Mouse (Mus musculus) liver, embryonic 12.5 days (tissue): ENCODE results near the gene Olfr576. TPM values are rescaled to one million over a fixed set of nuclear protein-coding genes. Genes with fewer than 3 reads are reported as not detected.

Experiments used
- ATAC-seq: fragments of 200-750 bp; cut with Nextera tagmentation; 2 replicates; pipeline ENCODE4 v1.8.0; 2017; ENCODE audit warnings: moderate number of reproducible peaks, mild to moderate bottlenecking, moderate library complexity
- H3K27ac ChIP-seq: fragments of 300-500 bp; sonication (generic); 2 replicates; pipeline ENCODE4 v1.5.1; 2016; ENCODE audit warnings: mild to moderate bottlenecking
- H3K27me3 ChIP-seq: fragments of 300-500 bp; sonication (generic); replicated peaks from 2 replicates; pipeline ENCODE4 v1.6.1; 2016; ENCODE audit warnings: mild to moderate bottlenecking, moderate library complexity
- H3K36me3 ChIP-seq: fragments of 300-500 bp; sonication (generic); 2 replicates; pipeline ENCODE4 v1.6.1; 2016; ENCODE audit warnings: mild to moderate bottlenecking, moderate library complexity
- H3K4me1 ChIP-seq: fragments of 300-500 bp; sonication (generic); 2 replicates; pipeline ENCODE4 v1.6.1; 2016
- H3K4me2 ChIP-seq: fragments of 300-500 bp; sonication (generic); 2 replicates; pipeline ENCODE4 v1.6.1; 2016; ENCODE audit warnings: mild to moderate bottlenecking, moderate library complexity
- H3K4me3 ChIP-seq: fragments of 300-500 bp; sonication (generic); 2 replicates; pipeline ENCODE4 v1.5.1; 2016; ENCODE audit warnings: mild to moderate bottlenecking, moderate library complexity
- H3K9ac ChIP-seq: fragments of 300-500 bp; sonication (generic); 2 replicates; pipeline ENCODE4 v1.6.1; 2016; ENCODE audit warnings: mild to moderate bottlenecking, moderate library complexity
- H3K9me3 ChIP-seq: fragments of 300-500 bp; sonication (generic); replicated peaks from 2 replicates; pipeline ENCODE4 v1.6.1; 2016; ENCODE audit warnings: mild to moderate bottlenecking, moderate library complexity
- WGBS: fragments of 180-500 bp; shearing (Covaris S2); methylation state at CpG from one replicate; pipeline ENCODE4 v1.1.7; 2016; ENCODE audit not compliant: insufficient replicate concordance; 5-methylcytosine and 5-hydroxymethylcytosine counted together
- polyA plus RNA-seq: library from polyadenylated mRNA; unstranded; fragments of >200 nt; fragmentation: Nextera tagmentation; extraction: Ambion mirVana; gene quantifications from 2 replicates; pipeline ENCODE4 v1.2.1, GENCODE M21; 2016

Olfr576 gene
- polyA plus RNA-seq, result not detected in 2 replicates

DNA sequence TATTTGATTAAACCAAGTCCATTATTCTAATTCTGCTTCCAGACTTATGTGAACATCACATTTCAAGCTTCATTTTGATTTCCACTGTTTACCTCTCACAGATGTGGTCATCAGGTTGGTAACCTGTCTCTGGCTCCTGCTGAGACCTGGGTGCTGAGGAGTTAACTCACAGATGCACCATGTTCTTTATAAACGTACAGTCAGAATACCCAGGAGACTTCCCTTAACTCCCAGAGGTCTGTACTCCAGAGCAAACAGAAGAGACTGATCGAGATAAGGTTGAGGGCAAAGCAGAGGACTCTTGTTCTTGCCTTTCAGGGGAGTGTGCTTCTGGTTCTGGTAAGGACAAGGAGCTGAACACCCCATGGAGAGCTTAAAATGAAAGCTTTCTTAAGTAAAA, at the start of gene Olfr576:
TSS of gene Olfr576 (plus strand) at position 301 of the 400 bp plus-strand sequence.
- no peaks in the 10 kb centered on the region for H3K36me3 ChIP-seq
- no peak within 1 kb of the TSS for H3K27ac ChIP-seq
- no peak within 1 kb of the TSS for H3K4me2 ChIP-seq
- H3K4me1 ChIP-seq, result peaks cover 14% of the 10 kb centered on the region; the same call in 1 of the 2 replicates
- no peaks in the 10 kb centered on the region for H3K27me3 ChIP-seq
- 29% methylated on average over 2 of the region's 2 CpGs for WGBS
- no peak within 1 kb of the TSS for H3K9ac ChIP-seq
- no peaks in the 10 kb centered on the region for H3K9me3 ChIP-seq
- no peak for ATAC-seq
- H3K4me3 ChIP-seq, result no peak within 1 kb of the TSS

DNA sequence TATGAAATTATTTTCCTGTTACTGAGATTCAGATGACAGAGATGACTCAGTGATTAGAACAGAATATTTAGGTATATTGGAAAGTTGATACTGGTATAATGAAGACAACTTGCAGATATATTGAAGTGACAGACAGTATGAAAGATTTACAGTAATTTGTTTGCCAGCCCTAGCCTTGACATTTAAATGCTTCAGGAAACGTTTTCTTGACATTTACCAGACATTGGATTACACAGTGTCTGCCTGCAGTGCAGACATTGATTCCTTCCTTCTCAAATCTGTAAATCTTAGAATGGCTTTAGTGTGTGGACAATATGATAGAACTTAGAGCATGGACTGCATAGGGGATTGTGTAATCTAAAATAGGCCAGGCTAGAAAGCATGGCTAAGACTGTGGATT, 47.2 kb upstream of the Olfr576 start:
- H3K9ac ChIP-seq, result no peak overlapping the region
- no peaks in the 10 kb centered on the region for H3K36me3 ChIP-seq
- no peaks in the 10 kb centered on the region for H3K4me1 ChIP-seq
- WGBS, result 14% methylated on average over 1 of the region's 1 CpGs
- H3K4me3 ChIP-seq, result no peak overlapping the region
- no peak for ATAC-seq
- no peaks in the 10 kb centered on the region for H3K27me3 ChIP-seq
- H3K27ac ChIP-seq, result no peak overlapping the region
- no peaks in the 10 kb centered on the region for H3K9me3 ChIP-seq
- no peak overlapping the region for H3K4me2 ChIP-seq

DNA sequence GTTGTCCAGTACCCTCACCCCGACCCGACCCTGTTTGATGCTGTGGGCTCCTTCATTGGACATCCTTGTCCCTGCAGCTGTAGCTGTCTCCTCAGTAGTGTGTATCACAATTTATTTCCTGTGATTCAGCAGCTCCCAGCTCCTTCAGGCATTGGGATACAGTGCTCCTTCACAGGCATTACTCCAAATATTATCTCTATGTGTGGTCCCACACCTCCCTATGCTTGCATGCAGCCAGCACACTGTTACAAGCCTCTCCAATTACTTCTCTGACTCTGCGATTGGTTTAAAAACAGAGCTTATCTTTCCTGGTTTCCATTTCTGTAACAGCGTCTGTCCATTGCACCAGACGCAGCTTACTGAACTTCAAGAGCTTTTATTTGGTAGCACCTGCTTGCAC, 46.1 kb upstream of the Olfr576 start:
- H3K4me3 ChIP-seq, result no peak overlapping the region
- H3K36me3 ChIP-seq, result no peaks in the 10 kb centered on the region
- ATAC-seq, result no peak
- no peak overlapping the region for H3K9ac ChIP-seq
- H3K9me3 ChIP-seq, result no peaks in the 10 kb centered on the region
- H3K4me2 ChIP-seq, result no peak overlapping the region
- 46% methylated on average over 5 of the region's 5 CpGs for WGBS
- no peaks in the 10 kb centered on the region for H3K27me3 ChIP-seq
- no peak overlapping the region for H3K27ac ChIP-seq
- H3K4me1 ChIP-seq, result no peaks in the 10 kb centered on the region

DNA sequence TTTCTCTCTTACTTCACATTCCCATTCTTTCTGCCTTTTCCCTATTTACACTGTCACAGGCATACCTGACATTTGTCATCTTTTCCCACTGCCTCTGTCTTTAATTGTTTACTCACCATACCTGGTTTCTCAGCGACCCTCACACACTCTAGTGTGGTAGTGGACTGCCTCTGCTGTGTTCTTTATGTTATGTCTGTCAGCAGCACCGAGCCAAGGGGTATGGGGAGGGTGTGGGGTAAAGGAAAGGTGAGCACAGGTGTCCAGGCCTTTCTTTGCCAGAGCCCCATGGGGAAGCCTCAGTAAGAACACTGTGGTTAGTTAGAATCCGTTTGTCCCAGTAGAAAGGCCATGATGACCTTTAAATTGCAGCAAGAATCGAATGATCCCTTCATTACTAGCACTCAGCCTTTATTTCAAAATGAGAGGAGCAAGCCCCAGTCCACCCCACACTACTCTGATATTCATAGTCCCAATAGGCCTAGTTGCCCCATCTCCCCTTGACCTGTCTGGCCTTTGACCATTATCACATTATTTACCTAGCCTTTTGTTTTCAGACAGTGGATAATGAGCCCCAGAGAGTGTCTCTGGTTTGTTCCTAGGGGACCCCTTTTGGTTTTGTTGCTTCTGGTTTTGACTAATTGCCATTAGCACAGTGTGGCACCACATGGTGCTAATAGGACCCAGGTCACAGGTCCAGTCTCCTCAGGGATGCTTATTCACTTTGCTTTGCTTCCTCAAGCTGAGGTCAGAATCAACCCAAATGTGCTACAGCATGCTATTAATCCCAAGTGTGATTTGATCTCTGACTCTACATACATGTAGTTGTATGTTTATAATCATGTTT, 45.2 kb upstream of the Olfr576 start, which contains the start of gene Olfr571:
TSS of gene Olfr571 (minus strand) at position 505 of the 844 bp plus-strand sequence.
- H3K4me1 ChIP-seq, result no peaks in the 10 kb centered on the region
- no peak within 1 kb of the TSS for H3K4me2 ChIP-seq
- H3K27me3 ChIP-seq, result no peaks in the 10 kb centered on the region
- H3K36me3 ChIP-seq, result no peaks in the 10 kb centered on the region
- no peaks in the 10 kb centered on the region for H3K9me3 ChIP-seq
- H3K4me3 ChIP-seq, result no peak within 1 kb of the TSS
- H3K9ac ChIP-seq, result no peak within 1 kb of the TSS
- no peak within 1 kb of the TSS for H3K27ac ChIP-seq
- 43% methylated on average over 4 of the region's 4 CpGs for WGBS
- no peak for ATAC-seq

DNA sequence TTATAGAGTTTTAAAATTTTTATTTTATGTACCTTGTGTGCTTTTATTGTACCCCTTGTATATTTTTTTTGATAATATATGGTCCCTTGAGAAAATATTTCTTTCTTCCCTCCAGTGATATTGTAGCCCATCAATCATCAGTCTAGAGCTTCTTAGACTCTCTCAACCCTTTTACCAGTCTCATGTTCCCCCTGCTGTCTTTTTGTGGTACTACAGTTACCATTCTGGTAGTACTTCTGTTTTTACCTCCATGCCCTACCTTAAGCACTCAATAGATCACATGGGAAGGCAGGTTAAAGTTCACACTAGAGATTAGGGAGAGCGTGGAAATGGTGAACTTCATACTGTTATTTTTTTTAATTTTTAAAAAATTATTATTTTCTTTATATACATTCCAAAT, 42.8 kb upstream of the Olfr576 start:
- H3K4me1 ChIP-seq, result no peaks in the 10 kb centered on the region
- no peak overlapping the region for H3K4me2 ChIP-seq
- H3K36me3 ChIP-seq, result no peaks in the 10 kb centered on the region
- H3K27ac ChIP-seq, result no peak overlapping the region
- H3K27me3 ChIP-seq, result no peaks in the 10 kb centered on the region
- H3K9me3 ChIP-seq, result no peaks in the 10 kb centered on the region
- 3% methylated on average over 1 of the region's 1 CpGs for WGBS
- ATAC-seq, result peak; percentile 60
- no peak overlapping the region for H3K4me3 ChIP-seq
- no peak overlapping the region for H3K9ac ChIP-seq

DNA sequence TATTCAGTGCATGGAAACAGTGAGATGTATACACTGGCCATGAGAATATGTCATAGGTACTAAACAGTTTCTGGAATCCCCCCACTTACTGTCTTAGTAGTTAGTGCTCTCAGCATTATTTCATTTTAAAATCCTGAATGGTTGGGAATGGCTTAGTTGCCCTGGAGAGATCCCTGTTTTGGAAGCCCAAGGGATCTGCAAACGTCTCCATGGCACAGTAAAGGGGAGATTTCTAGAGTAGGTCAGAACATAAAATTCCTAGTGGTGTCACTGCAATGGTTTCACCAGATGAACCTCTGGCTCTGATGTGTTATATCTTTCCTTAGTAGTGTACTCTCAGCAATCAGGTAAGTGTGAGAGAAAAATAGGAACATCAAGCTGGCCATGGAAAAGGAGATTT, 38.4 kb upstream of the Olfr576 start, which contains the start of gene Olfr572:
TSS of gene Olfr572 (plus strand) at position 301 of the 400 bp plus-strand sequence.
- no peak within 1 kb of the TSS for H3K4me2 ChIP-seq
- no peak within 1 kb of the TSS for H3K27ac ChIP-seq
- no peaks in the 10 kb centered on the region for H3K9me3 ChIP-seq
- H3K27me3 ChIP-seq, result no peaks in the 10 kb centered on the region
- H3K4me1 ChIP-seq, result no peaks in the 10 kb centered on the region
- 33% methylated on average over 1 of the region's 1 CpGs for WGBS
- no peaks in the 10 kb centered on the region for H3K36me3 ChIP-seq
- no peak for ATAC-seq
- no peak within 1 kb of the TSS for H3K4me3 ChIP-seq
- no peak within 1 kb of the TSS for H3K9ac ChIP-seq

DNA sequence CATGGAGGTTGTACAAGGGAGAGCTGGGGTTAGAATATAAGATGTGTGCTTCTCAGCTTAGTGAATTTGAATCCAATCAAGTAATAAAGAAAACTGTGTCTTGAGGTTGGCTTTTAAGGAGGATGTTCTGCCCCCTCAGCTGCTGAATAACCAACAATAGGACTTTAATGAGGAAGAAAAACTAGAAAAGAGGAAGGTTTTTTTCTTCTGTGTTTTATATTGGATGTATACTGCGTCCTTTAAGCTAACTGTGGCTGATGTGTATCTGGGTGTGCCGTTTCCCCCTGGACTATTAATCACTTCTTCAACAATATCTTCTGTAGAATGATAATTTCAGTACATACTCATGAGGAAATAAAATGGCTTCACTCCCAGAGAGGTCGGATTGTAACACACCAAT, 35.4 kb upstream of the Olfr576 start:
- H3K4me3 ChIP-seq, result no peak overlapping the region
- ATAC-seq, result no peak
- H3K36me3 ChIP-seq, result no peaks in the 10 kb centered on the region
- no peaks in the 10 kb centered on the region for H3K4me1 ChIP-seq
- H3K27me3 ChIP-seq, result no peaks in the 10 kb centered on the region
- no peak overlapping the region for H3K9ac ChIP-seq
- H3K27ac ChIP-seq, result no peak overlapping the region
- no peak overlapping the region for H3K4me2 ChIP-seq
- no peaks in the 10 kb centered on the region for H3K9me3 ChIP-seq
- 43% methylated on average over 3 of the region's 3 CpGs for WGBS

DNA sequence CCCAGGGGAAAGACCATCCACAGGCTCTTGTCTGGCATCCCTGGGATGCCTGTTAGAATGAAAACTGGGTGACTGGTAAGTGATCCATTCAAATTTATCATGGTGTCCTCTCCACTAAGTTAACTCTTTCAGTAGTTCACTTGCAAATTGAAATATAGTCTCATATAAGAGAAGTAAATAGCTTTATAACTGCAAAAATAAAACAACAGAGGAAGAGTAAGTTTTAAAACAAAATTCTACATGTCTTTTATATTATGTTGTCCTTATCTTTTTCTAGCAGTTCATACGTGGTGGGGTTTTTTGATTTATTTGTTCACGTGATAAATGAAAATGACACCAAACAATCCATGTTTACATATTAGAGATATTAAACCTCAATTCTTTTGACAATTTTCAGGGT, 20.0 kb upstream of the Olfr576 start, which contains the start of gene Olfr573-ps1:
TSS of gene Olfr573-ps1 (minus strand) at position 101 of the 400 bp plus-strand sequence.
- H3K9ac ChIP-seq, result no peak within 1 kb of the TSS
- no peaks in the 10 kb centered on the region for H3K36me3 ChIP-seq
- H3K27me3 ChIP-seq, result no peaks in the 10 kb centered on the region
- H3K4me3 ChIP-seq, result no peak within 1 kb of the TSS
- H3K4me1 ChIP-seq, result peaks cover 2% of the 10 kb centered on the region; the same call in 1 of the 2 replicates
- no peak within 1 kb of the TSS for H3K4me2 ChIP-seq
- no peak within 1 kb of the TSS for H3K27ac ChIP-seq
- no peaks in the 10 kb centered on the region for H3K9me3 ChIP-seq
- ATAC-seq, result no peak
- 73% methylated on average over 2 of the region's 2 CpGs for WGBS

DNA sequence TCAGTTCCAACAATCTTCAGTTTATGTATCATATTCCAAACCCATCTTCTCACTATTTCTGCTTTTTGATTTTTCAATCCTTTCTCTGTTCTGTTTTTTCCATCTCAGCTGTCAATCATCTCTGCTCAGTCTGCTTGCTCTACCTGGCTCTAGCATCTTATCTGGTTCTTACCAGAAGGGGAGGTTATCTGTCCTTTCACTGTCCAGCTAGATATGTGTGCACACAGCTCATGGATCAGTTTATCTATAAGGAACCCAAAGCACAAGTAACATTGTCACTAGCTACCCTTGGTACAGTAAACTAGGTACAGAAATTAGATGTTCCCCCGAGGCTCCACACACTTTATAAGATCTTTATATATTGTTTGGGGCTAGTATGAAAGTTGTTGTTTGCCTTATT, 19.0 kb upstream of the Olfr576 start:
- no peaks in the 10 kb centered on the region for H3K27me3 ChIP-seq
- no peak overlapping the region for H3K4me3 ChIP-seq
- WGBS, result 51% methylated on average over 1 of the region's 1 CpGs
- no peaks in the 10 kb centered on the region for H3K36me3 ChIP-seq
- ATAC-seq, result peak; percentile 93
- H3K4me1 ChIP-seq, result peaks cover 2% of the 10 kb centered on the region; the same call in 1 of the 2 replicates
- no peak overlapping the region for H3K9ac ChIP-seq
- H3K27ac ChIP-seq, result no peak overlapping the region
- H3K9me3 ChIP-seq, result no peaks in the 10 kb centered on the region
- H3K4me2 ChIP-seq, result no peak overlapping the region

DNA sequence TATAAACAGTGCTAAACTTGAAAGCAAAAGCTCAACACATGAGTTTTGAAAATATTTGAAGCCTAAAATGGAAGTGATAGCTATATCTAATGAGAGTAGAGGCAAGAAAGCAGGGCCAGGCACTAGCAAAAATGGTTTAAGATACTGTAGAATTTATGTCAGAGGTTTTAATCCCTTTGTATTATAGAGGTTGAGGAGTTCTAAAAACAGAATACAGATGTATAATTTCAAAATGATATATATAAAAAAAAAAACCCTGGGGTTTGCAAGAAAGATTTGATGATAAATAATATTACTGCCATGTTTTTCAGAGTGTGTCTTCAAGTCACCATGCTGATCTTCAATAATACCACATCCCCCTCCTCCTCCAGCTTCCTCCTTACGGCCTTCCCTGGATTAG, 14.3 kb upstream of the Olfr576 start, which contains the start of gene Olfr574:
TSS of gene Olfr574 (plus strand) at position 301 of the 400 bp plus-strand sequence.
- Histone ChIP-seq H3K36me3 (no peaks in the 10 kb centered on the region), H3K9me3 (no peaks in the 10 kb centered on the region), H3K9ac (no peak within 1 kb of the TSS), H3K27ac (no peak within 1 kb of the TSS), H3K4me1 (peaks cover 2% of the 10 kb centered on the region; the same call in 1 of the 2 replicates), H3K4me2 (no peak within 1 kb of the TSS), H3K27me3 (no peaks in the 10 kb centered on the region), H3K4me3 (no peak within 1 kb of the TSS)
- 72% methylated on average over 1 of the region's 1 CpGs for WGBS
- no peak for ATAC-seq

DNA sequence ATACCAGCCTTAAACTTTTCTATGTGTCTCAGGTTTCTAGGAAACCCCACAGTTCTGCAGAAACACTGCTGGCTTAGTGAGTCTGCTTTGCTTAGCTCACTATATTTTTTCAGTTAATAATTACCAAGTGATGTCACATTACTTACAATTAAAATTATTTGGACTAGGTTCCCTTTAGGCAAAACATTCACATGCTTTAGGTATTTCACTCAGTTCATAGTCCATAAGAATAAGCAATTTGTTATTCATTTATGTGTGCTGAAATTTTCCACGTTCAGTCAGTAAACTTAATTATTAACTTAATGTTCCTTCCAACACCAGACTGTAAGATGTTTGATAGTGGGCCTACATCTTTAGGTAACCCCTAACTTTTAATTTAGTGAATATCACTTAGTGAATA, 11.7 kb upstream of the Olfr576 start:
- no peak overlapping the region for H3K4me2 ChIP-seq
- ATAC-seq, result no peak
- H3K27ac ChIP-seq, result no peak overlapping the region
- H3K9me3 ChIP-seq, result no peaks in the 10 kb centered on the region
- H3K9ac ChIP-seq, result no peak overlapping the region
- no peaks in the 10 kb centered on the region for H3K27me3 ChIP-seq
- no peak overlapping the region for H3K4me3 ChIP-seq
- H3K36me3 ChIP-seq, result no peaks in the 10 kb centered on the region
- H3K4me1 ChIP-seq, result no peaks in the 10 kb centered on the region
- WGBS, result 43% methylated on average over 1 of the region's 1 CpGs

DNA sequence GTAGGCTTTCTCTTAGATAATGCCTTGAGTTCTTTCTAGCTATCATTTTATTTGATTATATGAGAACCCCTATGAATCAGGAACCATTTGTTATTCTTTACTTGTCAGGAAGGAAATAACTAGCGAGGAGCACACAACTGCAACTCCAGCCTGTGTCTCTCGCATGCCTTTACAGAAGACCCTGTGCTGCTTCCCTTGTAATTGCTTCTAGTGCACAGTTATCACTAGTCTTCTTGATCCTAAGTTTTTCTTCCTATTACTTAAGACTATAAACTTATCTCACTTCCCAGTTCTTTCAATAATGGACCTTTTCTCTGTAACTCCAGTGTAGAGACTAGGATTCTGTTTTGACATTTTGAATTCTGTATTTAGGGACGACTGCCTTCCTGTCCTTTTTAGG, 4.3 kb upstream of the Olfr576 start:
- Histone ChIP-seq H3K9me3 (no peaks in the 10 kb centered on the region), H3K27ac (peak overlapping the region; percentile 81), H3K27me3 (no peaks in the 10 kb centered on the region), H3K4me1 (peaks cover 16% of the 10 kb centered on the region; the same call in 1 of the 2 replicates), H3K36me3 (no peaks in the 10 kb centered on the region), H3K9ac (0 out of 2 replicates have a peak overlapping the region, but pooled peaks have one; percentile 12), H3K4me3 (no peak overlapping the region), H3K4me2 (peak overlapping the region; percentile 29)
- peak; percentile 59 for ATAC-seq
- 48% methylated on average over 3 of the region's 3 CpGs for WGBS
